In genomic region chr15:97778311-97779098, GRCm38 (mm10) we compare ENCODE assay signal across 8 mouse cellular contexts. TPM values are rescaled to one million over a fixed set of nuclear protein-coding genes. Genes with fewer than 3 reads are reported as not detected.
DNase-seq lines count a peak whose midpoint lies in the region; ATAC-seq and TF ChIP-seq lines count a peak whose summit lies in the region.

Gene Slc48a1 (plus strand): TSS chr15:97778520.

- no peaks in the 10 kb centered on the region for H3K36me3 ChIP-seq in C2C12 (ENCODE audit: control insufficient read depth, insufficient read depth)
- no peaks in the 10 kb centered on the region for H3K36me3 ChIP-seq in limb, embryonic 12.5 days
- no peaks in the 10 kb centered on the region for H3K36me3 ChIP-seq in midbrain, embryonic 16.5 days (ENCODE audit: control insufficient read depth, insufficient read depth, low read length)

- no peak within 1 kb of the TSS for H3K4me3 ChIP-seq in C2C12 (ENCODE audit: insufficient read depth, poor library complexity, severe bottlenecking)
- H3K4me3 ChIP-seq in limb, embryonic 12.5 days (replicated peaks): no peak within 1 kb of the TSS
- no peak within 1 kb of the TSS for H3K4me3 ChIP-seq in midbrain, embryonic 16.5 days (ENCODE audit: low read depth, low read length)

- no peaks in the 10 kb centered on the region for H3K9me3 ChIP-seq in limb, embryonic 12.5 days
- H3K9me3 ChIP-seq in midbrain, embryonic 16.5 days (replicated peaks; ENCODE audit: control insufficient read depth, low read length, poor library complexity, severe bottlenecking): no peaks in the 10 kb centered on the region

- no peak within 1 kb of the TSS for H3K9ac ChIP-seq in limb, embryonic 12.5 days (replicated peaks)
- no peak within 1 kb of the TSS for H3K9ac ChIP-seq in midbrain, embryonic 16.5 days (ENCODE audit: low read depth, low read length)

- no peaks in the 10 kb centered on the region for H3K79me3 ChIP-seq in C2C12 (ENCODE audit: low read depth)

- H3K27me3 ChIP-seq in C2C12 (ENCODE audit: control insufficient read depth, insufficient read depth, insufficient read length): no peaks in the 10 kb centered on the region
- 0 out of 2 replicates have a peak, but pooled peaks cover 3% of the 10 kb centered on the region for H3K27me3 ChIP-seq in limb, embryonic 12.5 days
- peaks cover 6% of the 10 kb centered on the region; the same call in 1 of the 2 replicates for H3K27me3 ChIP-seq in midbrain, embryonic 16.5 days (ENCODE audit: control insufficient read depth, insufficient read depth, low read depth, low read length)

- H3K27ac ChIP-seq in limb, embryonic 12.5 days: no peak within 1 kb of the TSS
- H3K27ac ChIP-seq in midbrain, embryonic 16.5 days (ENCODE audit: low read length): no peak within 1 kb of the TSS

- no peak for TF ChIP-seq CTCF in C2C12 (IDR thresholded peaks at IDR 0.05; ENCODE audit: control insufficient read depth, insufficient read depth, insufficient read length)

- peaks cover 55% of the 10 kb centered on the region for H3K4me1 ChIP-seq in limb, embryonic 12.5 days (replicated peaks)
- peaks cover 6% of the 10 kb centered on the region; the same call in 1 of the 2 replicates for H3K4me1 ChIP-seq in midbrain, embryonic 16.5 days (ENCODE audit: control insufficient read depth, insufficient read depth, low read length)

- no peaks in the 10 kb centered on the region for H3K79me2 ChIP-seq in C2C12 (ENCODE audit: control insufficient read depth, insufficient read depth)

- no peak for ATAC-seq in inflammation-experienced regulatory T-cells, adult 6 months
- no peak for ATAC-seq in limb, embryonic 12.5 days (ENCODE audit: insufficient number of reproducible peaks, insufficient read depth, low FRiP score, low TSS enrichment, low read depth)
- ATAC-seq in midbrain, embryonic 16.5 days: no peak

- H3K4me2 ChIP-seq in limb, embryonic 12.5 days: no peak within 1 kb of the TSS
- H3K4me2 ChIP-seq in midbrain, embryonic 16.5 days (ENCODE audit: low read length): no peak within 1 kb of the TSS

- H3ac ChIP-seq in C2C12 (ENCODE audit: control insufficient read depth, insufficient read length, low read depth): no peak within 1 kb of the TSS

- no peak for DNase-seq in adrenal gland, postnatal 10 days
- no peak for DNase-seq in gastrocnemius, adult 8-10 months (ENCODE audit: low spot score in 2 of 2)
- no peak for DNase-seq in ovary, postnatal 36 days (ENCODE audit: low spot score)
- no peak for DNase-seq in urinary bladder, postnatal 14 days (ENCODE audit: low spot score)

- 72% methylated on average over 8 of the region's 8 CpGs for WGBS in limb, embryonic 12.5 days
- 79% methylated on average over 8 of the region's 8 CpGs for WGBS in midbrain, embryonic 16.5 days

TF ChIP-seq in C2C12, 6 proteins besides CTCF, POLR2A, EP300 and RAD21:
- TF ChIP-seq USF1 (IDR thresholded peaks at IDR 0.05; ENCODE audit: low read depth) (no peak), MAX (IDR thresholded peaks at IDR 0.05) (no peak), MYOG (IDR thresholded peaks at IDR 0.05; ENCODE audit: control insufficient read depth, extremely low read depth, insufficient read length) (no peak), MYOD1 (IDR thresholded peaks at IDR 0.05; ENCODE audit: control insufficient read depth, insufficient read length, low read depth) (no peak), CEBPB (IDR thresholded peaks at IDR 0.05; ENCODE audit: low read depth) (no peak), FOSL1 (IDR thresholded peaks at IDR 0.05; ENCODE audit: insufficient read depth, low read length, poor library complexity, severe bottlenecking) (no peak)

RNA-seq across cellular contexts. Expression of gene Slc48a1, which starts in this region (rescaled TPM):
- polyA plus RNA-seq in C2C12 (2012; fragmentation: generic; extraction: Trizol): 148 TPM
- total RNA-seq in adrenal gland, postnatal 10 days (2021): 10 to 100 TPM; 66.1 to 78.6 TPM
- 10 to 100 TPM; 40.0 to 52.7 (median 47.3) TPM for total RNA-seq in gastrocnemius, adult 8-10 months (2022)
- 10 to 100 TPM; 30.1 to 34.1 (median 30.8) TPM for polyA plus RNA-seq in inflammation-experienced regulatory T-cells, adult 6 months (2017; shearing (Covaris generic))
- polyA plus RNA-seq in limb, embryonic 12.5 days (2016; fragmentation: Nextera tagmentation; extraction: Ambion mirVana): 34.2 and 36.6 TPM in 2 replicates
- polyA plus RNA-seq in midbrain, embryonic 16.5 days (2015; fragmentation: Nextera tagmentation; extraction: Ambion mirVana): 92.1 and 100 TPM in 2 replicates
